ENCODE assay signal across 10 mouse cellular contexts in genomic region chr2:167316724-167317187, GRCm38 (mm10). TPM values are rescaled to one million over a fixed set of nuclear protein-coding genes. Genes with fewer than 3 reads are reported as not detected.
A peak's percentile ranks its signal among the peaks of the same experiment; 100 is the strongest.
DNase-seq lines count a peak whose midpoint lies in the region; ATAC-seq and TF ChIP-seq lines count a peak whose summit lies in the region.
"Had no signal": no experiment of that assay in that cellular context is flagged by ENCODE, and none has a peak within 500 bp of the region (broad histone marks: within the 10 kb centered on the region; RNA-seq: fewer than 3 reads in every experiment).

No protein-coding gene starts in this region.

- no peak for TF ChIP-seq CTCF in thymus, adult 2 months (IDR thresholded peaks at IDR 0.05; ENCODE audit: borderline replicate concordance, control insufficient read depth, extremely low read depth, insufficient read depth, low read length, poor library complexity)

- peak; percentile 29; the same call in 1 of the 2 replicates for ATAC-seq in hindbrain, embryonic 16.5 days

- WGBS in hindbrain, embryonic 16.5 days, result 54% methylated on average over 3 of the region's 3 CpGs
- WGBS in thymus, adult 2 months, result 64% methylated on average over 3 of the region's 3 CpGs

- H3K9ac ChIP-seq in hindbrain, embryonic 16.5 days (ENCODE audit: low read depth, low read length), result no peak overlapping the region

- no peak overlapping the region for H3K27ac ChIP-seq in hindbrain, embryonic 16.5 days (ENCODE audit: low read depth, low read length)
- no peak overlapping the region for H3K27ac ChIP-seq in thymus, adult 2 months (ENCODE audit: control insufficient read depth, insufficient read depth, low read length)

- peak; percentile 89 for DNase-seq in left cerebral cortex, postnatal 4 days
- no peak for DNase-seq in left cerebral cortex, postnatal 36 days (ENCODE audit: low spot score in 2 of 2)
- peak; percentile 81 to 83 for DNase-seq in cerebellum, adult 18-20 months
- peak; percentile 39 for DNase-seq in thymus, adult 2 months
- DNase-seq in lung, postnatal 14 days, result no peak
- DNase-seq in kidney, postnatal 10 days, result no peak
- no peak for DNase-seq in spleen, postnatal 14 days (ENCODE audit: low spot score in 2 of 2)
- DNase-seq: embryo, embryonic 11 days; heart, postnatal 36 days had no signal

- H3K4me1 ChIP-seq in hindbrain, embryonic 16.5 days (ENCODE audit: control insufficient read depth, insufficient read depth, low read depth, low read length), result peaks cover 37% of the 10 kb centered on the region
- H3K4me1 ChIP-seq in thymus, adult 2 months (replicated peaks; ENCODE audit: control insufficient read depth, insufficient read depth, low read length), result peaks cover 42% of the 10 kb centered on the region

- no peak overlapping the region for H3K4me3 ChIP-seq in hindbrain, embryonic 16.5 days (ENCODE audit: low read length)
- no peak overlapping the region for H3K4me3 ChIP-seq in thymus, adult 2 months (ENCODE audit: control insufficient read depth, insufficient read depth, low read length)

- no peaks in the 10 kb centered on the region for H3K9me3 ChIP-seq in hindbrain, embryonic 16.5 days (ENCODE audit: control insufficient read depth, low read length)

- no peak overlapping the region for H3K4me2 ChIP-seq in hindbrain, embryonic 16.5 days (ENCODE audit: low read length)

- no peak for TF ChIP-seq POLR2A in thymus, adult 2 months (IDR thresholded peaks at IDR 0.05; ENCODE audit: control insufficient read depth, extremely low read depth, insufficient read depth, low read length, poor library complexity)

- intact Hi-C loops in left cerebral cortex, postnatal 4 days (cut with DNase I), result no loop called here
- intact Hi-C loops in left cerebral cortex, postnatal 36 days (cut with DNase I), result no loop called here

- H3K27me3 ChIP-seq in hindbrain, embryonic 16.5 days (replicated peaks; ENCODE audit: control insufficient read depth, insufficient read depth, low read length), result no peaks in the 10 kb centered on the region
- no peaks in the 10 kb centered on the region for H3K27me3 ChIP-seq in thymus, adult 2 months (ENCODE audit: control insufficient read depth, insufficient read depth, low read length)

- no peaks in the 10 kb centered on the region for H3K36me3 ChIP-seq in hindbrain, embryonic 16.5 days (ENCODE audit: control insufficient read depth, insufficient read depth, low read length)
- H3K36me3 ChIP-seq in thymus, adult 2 months (ENCODE audit: control insufficient read depth, insufficient read depth, low read length), result no peaks in the 10 kb centered on the region

RNA-seq across cellular contexts. Expression of gene B4galt5, which starts 32.2 kb away (rescaled TPM):
- 10 to 100 TPM; 77.2 to 80.4 TPM for total RNA-seq in left cerebral cortex, postnatal 4 days (2021)
- 10 to 100 TPM; 47.9 to 54.0 TPM for total RNA-seq in left cerebral cortex, postnatal 36 days (2021)
- 19.7 and 22.6 TPM in 2 replicates for polyA plus RNA-seq in hindbrain, embryonic 16.5 days (2015; fragmentation: Nextera tagmentation; extraction: Ambion mirVana)
- 10.9 and 14.2 TPM in 2 replicates for polyA plus RNA-seq in thymus, adult 2 months (2012; rRNA removed)

Comparison
In these comparisons a context has a peak if more than half of its experiments do, and no peak if none do; other contexts are left out.
1. DNase-seq: peak in left cerebral cortex, postnatal 4 days (single experiment), cerebellum, adult 18-20 months (2 of 2) and thymus, adult 2 months (single experiment); none in left cerebral cortex, postnatal 36 days (0 of 2), lung, postnatal 14 days (single experiment), kidney, postnatal 10 days (single experiment) and spleen, postnatal 14 days (0 of 2).